Mouse (Mus musculus) megakaryocyte, adult 5-6 weeks (primary cell): ENCODE measurements around the gene Gas1. TPM values are rescaled to one million over a fixed set of nuclear protein-coding genes. Genes with fewer than 3 reads are reported as not detected.

Experiments
- ATAC-seq: 2 replicates; pipeline ENCODE4 v1.8.0; 2016; ENCODE audit warnings: mild to moderate bottlenecking, inconsistent platforms; ENCODE audit not compliant: poor library complexity, severe bottlenecking
- total RNA-seq, 2 experiments: library from RNA; stranded (forward) in 1 of 2; stranded (reverse) in 1 of 2; fragments of 153-499, 151-499 nt in 1 of 2; fragments of 221-1000, 200-1000 nt in 1 of 2; gene quantifications; 2 replicates each; pipeline versions ENCODE4 v1.2.3 to v1.2.4; 2015 to 2017

Gene Gas1
- total RNA-seq (2015) (0.27 TPM in 1 of 2 replicates, not detected in the other), total RNA-seq (2017) (not detected in 2 replicates)

GRCm38 (mm10) chr13:60177106-60177796 is at the start of gene Gas1:
TSS of gene Gas1 (minus strand) at chr13:60177365.
- no peak for ATAC-seq

- ATAC-seq: no peak
Observed at GRCm38 (mm10) chr13:60226251-60226836, 49.2 kb upstream of the Gas1 start.

- no peak for ATAC-seq
Observed at GRCm38 (mm10) chr13:60225736-60226135, 48.6 kb upstream of the Gas1 start.

- no peak for ATAC-seq
Observed at GRCm38 (mm10) chr13:60225276-60225675, 48.1 kb upstream of the Gas1 start.

- no peak for ATAC-seq
Observed at GRCm38 (mm10) chr13:60223797-60224196, 46.6 kb upstream of the Gas1 start.

GRCm38 (mm10) chr13:60222336-60222735 is 45.2 kb upstream of the Gas1 start:
- no peak for ATAC-seq

- no peak for ATAC-seq
Observed at GRCm38 (mm10) chr13:60213896-60214295, 36.7 kb upstream of the Gas1 start.

GRCm38 (mm10) chr13:60207135-60207601 is 30.0 kb upstream of the Gas1 start:
- ATAC-seq: no peak

- no peak for ATAC-seq
Observed at GRCm38 (mm10) chr13:60204746-60205145, 27.6 kb upstream of the Gas1 start.

GRCm38 (mm10) chr13:60193273-60193672 is 16.1 kb upstream of the Gas1 start:
- ATAC-seq: no peak

GRCm38 (mm10) chr13:60189923-60190322 is 12.8 kb upstream of the Gas1 start:
- no peak for ATAC-seq

- ATAC-seq: no peak
Observed at GRCm38 (mm10) chr13:60188952-60189351, 11.8 kb upstream of the Gas1 start.

- ATAC-seq: no peak
Observed at GRCm38 (mm10) chr13:60187276-60187675, 10.1 kb upstream of the Gas1 start.

GRCm38 (mm10) chr13:60182346-60182745 is 5.2 kb upstream of the Gas1 start:
- ATAC-seq: no peak

- no peak for ATAC-seq
Observed at GRCm38 (mm10) chr13:60179641-60180040, 2.5 kb upstream of the Gas1 start.

GRCm38 (mm10) chr13:60178416-60178815 is 1.3 kb upstream of the Gas1 start:
- peak; percentile 43; the same call in 1 of the 2 replicates for ATAC-seq

- ATAC-seq: no peak
Observed at GRCm38 (mm10) chr13:60177797-60178110, 589 bp upstream of the Gas1 start.

- ATAC-seq: no peak
Observed at GRCm38 (mm10) chr13:60176776-60177105, 424 bp downstream of the Gas1 start.

- no peak for ATAC-seq
Observed at GRCm38 (mm10) chr13:60176136-60176775, 909 bp downstream of the Gas1 start.

- ATAC-seq: no peak
Observed at GRCm38 (mm10) chr13:60175490-60176135, 1.6 kb downstream of the Gas1 start.

- ATAC-seq: no peak
Observed at GRCm38 (mm10) chr13:60174953-60175352, 2.2 kb downstream of the Gas1 start.
